Mouse (Mus musculus) 416B (cell line): ENCODE measurements around the gene Ccdc40.

ENCODE experiments used
- DNase-seq: peaks from one replicate; pipeline ENCODE4 v3.0.0; 2011; ENCODE audit warnings: low read depth

Ccdc40 gene

GRCm38 (mm10) chr11:119228091-119228781 lies at the start of gene Ccdc40, which contains the start of gene Tbc1d16:
Ccdc40 (plus strand) TSS chr11:119228572.
Tbc1d16 (minus strand) TSS chr11:119228499.
- peak; percentile 55 for DNase-seq

GRCm38 (mm10) chr11:119180824-119181582 lies 47.4 kb upstream of the Ccdc40 start:
- DNase-seq, result no peak

GRCm38 (mm10) chr11:119181861-119182395 lies 46.4 kb upstream of the Ccdc40 start:
- DNase-seq, result no peak

- no peak for DNase-seq
These were observed 44.6 kb upstream of the Ccdc40 start for GRCm38 (mm10) chr11:119183684-119184310.

GRCm38 (mm10) chr11:119186381-119186780 lies 42.0 kb upstream of the Ccdc40 start:
- peak; percentile 17 for DNase-seq

GRCm38 (mm10) chr11:119186989-119187799 lies 41.2 kb upstream of the Ccdc40 start:
- peak; percentile 63 for DNase-seq

- no peak for DNase-seq
These were observed 40.6 kb upstream of the Ccdc40 start for GRCm38 (mm10) chr11:119187800-119188197.

GRCm38 (mm10) chr11:119188389-119188788 lies 40.0 kb upstream of the Ccdc40 start:
- DNase-seq, result no peak

GRCm38 (mm10) chr11:119189319-119189718 lies 39.1 kb upstream of the Ccdc40 start:
- no peak for DNase-seq

GRCm38 (mm10) chr11:119190498-119190897 lies 37.9 kb upstream of the Ccdc40 start:
- peak; percentile 95 for DNase-seq

GRCm38 (mm10) chr11:119191606-119192081 lies 36.7 kb upstream of the Ccdc40 start:
- peak; percentile 94 for DNase-seq

- DNase-seq, result no peak
These were observed 36.2 kb upstream of the Ccdc40 start for GRCm38 (mm10) chr11:119192176-119192575.

GRCm38 (mm10) chr11:119192605-119193004 lies 35.8 kb upstream of the Ccdc40 start:
- DNase-seq, result no peak

GRCm38 (mm10) chr11:119197618-119198563 lies 30.5 kb upstream of the Ccdc40 start:
- DNase-seq, result no peak

GRCm38 (mm10) chr11:119198564-119199232 lies 29.7 kb upstream of the Ccdc40 start:
- DNase-seq, result no peak

GRCm38 (mm10) chr11:119199233-119199601 lies 29.2 kb upstream of the Ccdc40 start:
- no peak for DNase-seq

GRCm38 (mm10) chr11:119203423-119203822 lies 24.9 kb upstream of the Ccdc40 start:
- DNase-seq, result peak; percentile 43

- DNase-seq, result no peak
These were observed 22.6 kb upstream of the Ccdc40 start for GRCm38 (mm10) chr11:119205738-119206137.

- peak; percentile 71 for DNase-seq
These were observed 21.8 kb upstream of the Ccdc40 start for GRCm38 (mm10) chr11:119206562-119206961.

- DNase-seq, result no peak
These were observed 20.4 kb upstream of the Ccdc40 start for GRCm38 (mm10) chr11:119207986-119208385.
